Mouse (Mus musculus): ENCODE measurements around the gene Olfr812. TPM values are rescaled to one million over a fixed set of nuclear protein-coding genes. Genes with fewer than 3 reads are reported as not detected.

Olfr812 gene
- total and polyA plus RNA-seq, 2 experiments from 2014 or later, result not detected

DNA sequence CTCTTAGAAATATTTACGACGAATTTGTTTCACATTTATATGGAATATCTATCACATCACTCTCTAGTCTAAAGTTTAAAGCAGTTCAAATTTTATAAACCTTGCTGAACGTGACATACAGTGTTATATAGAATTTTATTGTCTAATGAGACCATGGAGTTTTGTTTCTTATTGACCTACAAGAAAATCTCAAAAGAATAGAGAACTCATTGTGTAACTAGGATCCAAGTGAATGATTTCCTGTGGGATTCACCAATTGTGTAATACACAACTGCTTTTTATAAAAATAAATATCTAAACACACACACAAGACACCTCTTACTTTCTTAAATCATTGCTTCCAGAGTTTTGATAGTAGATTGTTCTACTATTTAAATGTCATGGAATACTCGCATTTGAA, 41.6 kb downstream of the Olfr812 start, which contains the start of gene Olfr811:
TSS of gene Olfr811 (minus strand) at position 101 of the 400 bp plus-strand sequence.
- WGBS, result 64% methylated on average over 4 of the region's 4 CpGs

DNA sequence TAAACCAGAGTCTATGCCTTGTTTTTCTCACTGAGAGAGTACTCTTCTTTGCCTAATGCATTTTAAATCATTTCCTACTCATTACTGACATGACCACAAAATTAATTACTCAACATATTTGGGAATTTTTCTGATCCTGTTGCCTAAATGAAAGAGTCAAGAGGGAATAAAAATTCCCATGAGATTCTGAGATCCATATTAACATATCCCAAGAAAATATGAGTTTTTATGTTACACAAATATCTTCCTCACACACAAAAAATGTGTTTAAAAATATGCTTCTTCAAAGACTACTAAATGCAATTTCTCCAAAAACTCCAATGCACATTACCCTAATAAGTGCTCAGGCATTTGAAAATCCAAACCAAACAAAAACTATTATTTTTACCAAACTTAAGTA, 51.1 kb downstream of the Olfr812 start, which contains the start of gene Olfr810:
TSS of gene Olfr810 (minus strand) at position 101 of the 400 bp plus-strand sequence.
- H3K4me3 ChIP-seq (ENCODE audit: low read depth, low read length), result no peak within 1 kb of the TSS
- no peaks in the 10 kb centered on the region for H3K36me3 ChIP-seq (replicated peaks; ENCODE audit: control insufficient read depth, insufficient read depth, low read length)
- no peak within 1 kb of the TSS for H3K9ac ChIP-seq (replicated peaks; ENCODE audit: low read depth, low read length)
- no peaks in the 10 kb centered on the region for H3K27me3 ChIP-seq (ENCODE audit: control insufficient read depth, insufficient read depth, low read length)
- DNase-seq (ENCODE audit: low spot score) (no peak), ATAC-seq (ENCODE audit: insufficient read depth, low read depth) (no peak)
- H3K4me2 ChIP-seq (ENCODE audit: low read depth, low read length), result no peak within 1 kb of the TSS
- no peak for TF ChIP-seq CTCF (IDR thresholded peaks at IDR 0.05; ENCODE audit: low read depth)
- TF ChIP-seq EP300 (IDR thresholded peaks at IDR 0.05; ENCODE audit: low read depth), result no peak
- H3K4me1 ChIP-seq (ENCODE audit: control insufficient read depth, insufficient read depth), result no peaks in the 10 kb centered on the region
- H3K27ac ChIP-seq (ENCODE audit: low read depth), result no peak within 1 kb of the TSS
- no peaks in the 10 kb centered on the region for H3K9me3 ChIP-seq (replicated peaks; ENCODE audit: control insufficient read depth, low read length)

More for the DNA sequence above, 41.6 kb downstream of the Olfr812 start, which contains the start of gene Olfr811:
- Histone ChIP-seq H3K4me3 (ENCODE audit: low read depth, low read length) (no peak within 1 kb of the TSS), H3K27ac (ENCODE audit: low read depth) (no peak within 1 kb of the TSS), H3K9me3 (replicated peaks; ENCODE audit: control insufficient read depth, low read length) (no peaks in the 10 kb centered on the region), H3K4me2 (ENCODE audit: low read depth, low read length) (no peak within 1 kb of the TSS), H3K4me1 (ENCODE audit: control insufficient read depth, insufficient read depth) (no peaks in the 10 kb centered on the region), H3K27me3 (ENCODE audit: control insufficient read depth, insufficient read depth, low read length) (no peaks in the 10 kb centered on the region), H3K9ac (replicated peaks; ENCODE audit: low read depth, low read length) (no peak within 1 kb of the TSS), H3K36me3 (replicated peaks; ENCODE audit: control insufficient read depth, insufficient read depth, low read length) (no peaks in the 10 kb centered on the region)
- no peak for ATAC-seq (ENCODE audit: insufficient read depth, low read depth)
- TF ChIP-seq CTCF (IDR thresholded peaks at IDR 0.05; ENCODE audit: low read depth) (no peak), EP300 (IDR thresholded peaks at IDR 0.05; ENCODE audit: low read depth) (no peak)
- DNase-seq (ENCODE audit: low spot score), result no peak

Other genes with a start within 250 kb of the Olfr812 start
- not detected in 2 replicates for gene Olfr796, start 233.5 kb downstream of the Olfr812 start, total RNA-seq (2014; rRNA removed; ENCODE audit: low replicate concordance)
- not detected in 2 replicates for gene Olfr796, start 233.5 kb downstream of the Olfr812 start, polyA plus RNA-seq (2015; fragmentation: Nextera tagmentation; extraction: Ambion mirVana)
- gene Olfr798, start 218.2 kb downstream of the Olfr812 start, total RNA-seq (2014; rRNA removed; ENCODE audit: low replicate concordance), result not detected in 2 replicates
- not detected in 2 replicates for gene Olfr798, start 218.2 kb downstream of the Olfr812 start, polyA plus RNA-seq (2015; fragmentation: Nextera tagmentation; extraction: Ambion mirVana)
- not detected in 2 replicates for gene Olfr799, start 208.6 kb downstream of the Olfr812 start, total RNA-seq (2014; rRNA removed; ENCODE audit: low replicate concordance)
- not detected in 2 replicates for gene Olfr799, start 208.6 kb downstream of the Olfr812 start, polyA plus RNA-seq (2015; fragmentation: Nextera tagmentation; extraction: Ambion mirVana)
- not detected in 2 replicates for gene Olfr800, start 188.4 kb downstream of the Olfr812 start, total RNA-seq (2014; rRNA removed; ENCODE audit: low replicate concordance)
- not detected in 2 replicates for gene Olfr800, start 188.4 kb downstream of the Olfr812 start, polyA plus RNA-seq (2015; fragmentation: Nextera tagmentation; extraction: Ambion mirVana)
- not detected in 2 replicates for gene Olfr801, start 172.2 kb downstream of the Olfr812 start, total RNA-seq (2014; rRNA removed; ENCODE audit: low replicate concordance)
- not detected in 2 replicates for gene Olfr801, start 172.2 kb downstream of the Olfr812 start, polyA plus RNA-seq (2015; fragmentation: Nextera tagmentation; extraction: Ambion mirVana)
- gene Olfr802, start 157.9 kb downstream of the Olfr812 start, total RNA-seq (2014; rRNA removed; ENCODE audit: low replicate concordance), result not detected in 2 replicates
- gene Olfr802, start 157.9 kb downstream of the Olfr812 start, polyA plus RNA-seq (2015; fragmentation: Nextera tagmentation; extraction: Ambion mirVana), result not detected in 2 replicates
- not detected in 2 replicates for gene Olfr803, start 151.8 kb downstream of the Olfr812 start, total RNA-seq (2014; rRNA removed; ENCODE audit: low replicate concordance)
- gene Olfr803, start 151.8 kb downstream of the Olfr812 start, polyA plus RNA-seq (2015; fragmentation: Nextera tagmentation; extraction: Ambion mirVana), result not detected in 2 replicates
- gene Olfr804, start 142.9 kb downstream of the Olfr812 start, total RNA-seq (2014; rRNA removed; ENCODE audit: low replicate concordance), result not detected in 2 replicates
- not detected in 2 replicates for gene Olfr804, start 142.9 kb downstream of the Olfr812 start, polyA plus RNA-seq (2015; fragmentation: Nextera tagmentation; extraction: Ambion mirVana)
- not detected in 2 replicates for gene Olfr805, start 116.7 kb downstream of the Olfr812 start, total RNA-seq (2014; rRNA removed; ENCODE audit: low replicate concordance)
- gene Olfr805, start 116.7 kb downstream of the Olfr812 start, polyA plus RNA-seq (2015; fragmentation: Nextera tagmentation; extraction: Ambion mirVana), result not detected in 2 replicates
- not detected in 2 replicates for gene Olfr806, start 104.2 kb downstream of the Olfr812 start, total RNA-seq (2014; rRNA removed; ENCODE audit: low replicate concordance)
- not detected in 2 replicates for gene Olfr806, start 104.2 kb downstream of the Olfr812 start, polyA plus RNA-seq (2015; fragmentation: Nextera tagmentation; extraction: Ambion mirVana)
- not detected in 2 replicates for gene Olfr807, start 88.3 kb downstream of the Olfr812 start, total RNA-seq (2014; rRNA removed; ENCODE audit: low replicate concordance)
- not detected in 2 replicates for gene Olfr807, start 88.3 kb downstream of the Olfr812 start, polyA plus RNA-seq (2015; fragmentation: Nextera tagmentation; extraction: Ambion mirVana)
- not detected in 2 replicates for gene Olfr808, start 80.6 kb downstream of the Olfr812 start, total RNA-seq (2014; rRNA removed; ENCODE audit: low replicate concordance)
- not detected in 2 replicates for gene Olfr808, start 80.6 kb downstream of the Olfr812 start, polyA plus RNA-seq (2015; fragmentation: Nextera tagmentation; extraction: Ambion mirVana)
- gene Olfr809, start 71.5 kb downstream of the Olfr812 start, total RNA-seq (2014; rRNA removed; ENCODE audit: low replicate concordance), result not detected in 2 replicates
- not detected in 2 replicates for gene Olfr809, start 71.5 kb downstream of the Olfr812 start, polyA plus RNA-seq (2015; fragmentation: Nextera tagmentation; extraction: Ambion mirVana)
- not detected in 2 replicates for gene Olfr810, start 51.2 kb downstream of the Olfr812 start, total RNA-seq (2014; rRNA removed; ENCODE audit: low replicate concordance)
- not detected in 2 replicates for gene Olfr810, start 51.2 kb downstream of the Olfr812 start, polyA plus RNA-seq (2015; fragmentation: Nextera tagmentation; extraction: Ambion mirVana)
- not detected in 2 replicates for gene Olfr811, start 41.7 kb downstream of the Olfr812 start, total RNA-seq (2014; rRNA removed; ENCODE audit: low replicate concordance)
- not detected in 2 replicates for gene Olfr811, start 41.7 kb downstream of the Olfr812 start, polyA plus RNA-seq (2015; fragmentation: Nextera tagmentation; extraction: Ambion mirVana)
- not detected in 2 replicates for gene Olfr813, start 9.3 kb upstream of the Olfr812 start, total RNA-seq (2014; rRNA removed; ENCODE audit: low replicate concordance)
- gene Olfr813, start 9.3 kb upstream of the Olfr812 start, polyA plus RNA-seq (2015; fragmentation: Nextera tagmentation; extraction: Ambion mirVana), result not detected in 2 replicates
- gene Olfr814, start 33.8 kb upstream of the Olfr812 start, total RNA-seq (2014; rRNA removed; ENCODE audit: low replicate concordance), result not detected in 2 replicates
- gene Olfr814, start 33.8 kb upstream of the Olfr812 start, polyA plus RNA-seq (2015; fragmentation: Nextera tagmentation; extraction: Ambion mirVana), result not detected in 2 replicates
- gene Olfr815, start 59.8 kb upstream of the Olfr812 start, total RNA-seq (2014; rRNA removed; ENCODE audit: low replicate concordance), result not detected in 2 replicates
- not detected in 2 replicates for gene Olfr815, start 59.8 kb upstream of the Olfr812 start, polyA plus RNA-seq (2015; fragmentation: Nextera tagmentation; extraction: Ambion mirVana)
- gene Olfr816, start 69.5 kb upstream of the Olfr812 start, total RNA-seq (2014; rRNA removed; ENCODE audit: low replicate concordance), result not detected in 2 replicates
- gene Olfr816, start 69.5 kb upstream of the Olfr812 start, polyA plus RNA-seq (2015; fragmentation: Nextera tagmentation; extraction: Ambion mirVana), result not detected in 2 replicates
- not detected in 2 replicates for gene Olfr818, start 103.0 kb upstream of the Olfr812 start, total RNA-seq (2014; rRNA removed; ENCODE audit: low replicate concordance)
- not detected in 2 replicates for gene Olfr818, start 103.0 kb upstream of the Olfr812 start, polyA plus RNA-seq (2015; fragmentation: Nextera tagmentation; extraction: Ambion mirVana)
- gene Olfr819, start 121.2 kb upstream of the Olfr812 start, total RNA-seq (2014; rRNA removed; ENCODE audit: low replicate concordance), result not detected in 2 replicates
- gene Olfr819, start 121.2 kb upstream of the Olfr812 start, polyA plus RNA-seq (2015; fragmentation: Nextera tagmentation; extraction: Ambion mirVana), result not detected in 2 replicates
- gene Olfr247, start 130.0 kb upstream of the Olfr812 start, total RNA-seq (2014; rRNA removed; ENCODE audit: low replicate concordance), result not detected in 2 replicates
- not detected in 2 replicates for gene Olfr247, start 130.0 kb upstream of the Olfr812 start, polyA plus RNA-seq (2015; fragmentation: Nextera tagmentation; extraction: Ambion mirVana)
- not detected in 2 replicates for gene Gm10310, start 139.0 kb upstream of the Olfr812 start, total RNA-seq (2014; rRNA removed; ENCODE audit: low replicate concordance)
- gene Gm10310, start 139.0 kb upstream of the Olfr812 start, polyA plus RNA-seq (2015; fragmentation: Nextera tagmentation; extraction: Ambion mirVana), result not detected in 2 replicates
- gene Olfr820, start 166.5 kb upstream of the Olfr812 start, total RNA-seq (2014; rRNA removed; ENCODE audit: low replicate concordance), result not detected in 2 replicates
- gene Olfr820, start 166.5 kb upstream of the Olfr812 start, polyA plus RNA-seq (2015; fragmentation: Nextera tagmentation; extraction: Ambion mirVana), result not detected in 2 replicates
- not detected in 2 replicates for gene Olfr821, start 184.3 kb upstream of the Olfr812 start, total RNA-seq (2014; rRNA removed; ENCODE audit: low replicate concordance)
- gene Olfr821, start 184.3 kb upstream of the Olfr812 start, polyA plus RNA-seq (2015; fragmentation: Nextera tagmentation; extraction: Ambion mirVana), result not detected in 2 replicates
- gene Olfr822, start 225.1 kb upstream of the Olfr812 start, total RNA-seq (2014; rRNA removed; ENCODE audit: low replicate concordance), result not detected in 2 replicates
- gene Olfr822, start 225.1 kb upstream of the Olfr812 start, polyA plus RNA-seq (2015; fragmentation: Nextera tagmentation; extraction: Ambion mirVana), result not detected in 2 replicates

All from heart, postnatal 0 days (tissue).